ENCODE assay signal across 8 mouse cellular contexts in the genomic region with DNA sequence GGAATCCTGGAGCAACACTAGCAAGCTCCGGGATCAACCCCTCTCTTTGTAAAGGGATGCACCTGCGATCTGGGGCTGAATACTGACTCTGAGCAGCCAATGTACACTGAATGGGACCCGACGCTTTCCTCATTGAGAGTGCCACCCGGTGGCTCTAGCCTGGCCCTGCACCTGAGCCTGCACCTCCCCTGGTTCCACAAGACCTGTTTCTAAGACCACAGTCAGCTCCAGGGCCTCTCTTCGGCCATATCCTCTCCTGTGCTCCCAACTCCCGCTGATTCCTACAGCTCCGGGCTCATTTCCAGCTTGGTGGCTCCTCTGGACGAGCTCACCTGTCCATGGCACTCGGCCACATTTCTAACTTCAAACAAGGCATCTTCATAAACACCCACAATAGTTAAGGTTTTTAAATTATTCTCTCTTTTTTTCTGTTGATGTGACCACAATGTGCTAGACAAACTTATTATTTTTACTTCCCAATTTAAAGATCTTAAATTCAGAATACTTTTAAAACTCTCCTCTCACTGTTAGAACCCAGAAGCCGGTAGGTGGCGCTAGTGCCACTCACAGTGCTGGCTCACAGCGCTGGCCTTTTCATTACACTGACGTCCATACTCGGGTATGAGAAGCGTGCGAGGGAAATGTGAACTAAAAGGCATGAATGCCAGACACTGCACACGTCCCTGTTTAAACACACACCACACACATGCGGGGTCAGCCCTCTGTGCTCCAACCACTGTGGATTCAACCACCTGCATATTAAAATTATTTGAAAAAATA. TPM values are rescaled to one million over a fixed set of nuclear protein-coding genes. Genes with fewer than 3 reads are reported as not detected.
DNase-seq lines count a peak whose midpoint lies in the region; ATAC-seq lines count a peak whose summit lies in the region.

No protein-coding gene starts in this region.

- no peak overlapping the region for H3K9ac ChIP-seq in hindbrain, embryonic 11.5 days (ENCODE audit: low read depth, low read length)

- H3K27me3 ChIP-seq in hindbrain, embryonic 11.5 days (ENCODE audit: control insufficient read depth, insufficient read depth, low read length), result no peaks in the 10 kb centered on the region

- H3K36me3 ChIP-seq in hindbrain, embryonic 11.5 days (ENCODE audit: control insufficient read depth, insufficient read depth, low read length), result no peaks in the 10 kb centered on the region

- H3K9me3 ChIP-seq in hindbrain, embryonic 11.5 days (ENCODE audit: control insufficient read depth, low read length), result no peaks in the 10 kb centered on the region

- H3K4me3 ChIP-seq in hindbrain, embryonic 11.5 days (ENCODE audit: low read depth, low read length), result no peak overlapping the region

- 22% methylated on average over 19 of the region's 19 CpGs for WGBS in hindbrain, embryonic 11.5 days

- H3K27ac ChIP-seq in hindbrain, embryonic 11.5 days (ENCODE audit: low read depth, low read length), result no peak overlapping the region

- no peaks in the 10 kb centered on the region for H3K4me1 ChIP-seq in hindbrain, embryonic 11.5 days (replicated peaks; ENCODE audit: control insufficient read depth, insufficient read depth, low read length)

- no peak overlapping the region for H3K4me2 ChIP-seq in hindbrain, embryonic 11.5 days (replicated peaks; ENCODE audit: low read depth, low read length)

- DNase-seq in MN1 (ENCODE audit: low spot score), result peak; percentile 49
- peak; percentile 62 for DNase-seq in cerebellum, adult 8-10 months
- peak; percentile 30 to 77 for DNase-seq in frontal cortex, postnatal 10 days (ENCODE audit: low spot score in 2 of 2)
- peak; percentile 90 for DNase-seq in hindbrain, embryonic 11.5 days (ENCODE audit: low spot score)
- DNase-seq in layer of hippocampus, adult 9-11 months, result peak; percentile 52
- DNase-seq in lung, postnatal 14 days, result peak; percentile 91
- DNase-seq in retina, postnatal 1 day, result peak; percentile 83
- peak; percentile 72 to 78 for DNase-seq in thymus, postnatal 36 days

- ATAC-seq in hindbrain, embryonic 11.5 days (ENCODE audit: low FRiP score), result peak; percentile 77; the same call in 1 of the 2 replicates

RNA-seq across cellular contexts. Expression of gene Myzap, which starts 48.5 kb away (rescaled TPM):
- 5.3 and 6.4 TPM in 2 replicates for polyA plus RNA-seq in hindbrain, embryonic 11.5 days (2014; fragmentation: Nextera tagmentation; extraction: Ambion mirVana)

RNA-seq across cellular contexts. Expression of gene Polr2m, which starts 57.9 kb away (rescaled TPM):
- 383 and 404 TPM in 2 replicates for polyA plus RNA-seq in hindbrain, embryonic 11.5 days (2014; fragmentation: Nextera tagmentation; extraction: Ambion mirVana)
